Mouse (Mus musculus) G1E (cell line): ENCODE measurements around the gene Ctnnbl1.

Source experiments
- CTCF ChIP-seq: IDR thresholded peaks from 2 replicates; pipeline ENCODE4 v1.5.1; 2012; ENCODE audit warnings: low read depth, low read length, inconsistent platforms, mixed read lengths
- GATA1 ChIP-seq: IDR thresholded peaks from 2 replicates; pipeline ENCODE4 v1.6.1; 2012; ENCODE audit warnings: borderline replicate concordance, low read length, inconsistent platforms, mixed read lengths
- POLR2AphosphoS5 ChIP-seq: IDR thresholded peaks from 2 replicates; pipeline ENCODE4 v1.6.1; 2012; ENCODE audit warnings: low read depth, low read length, inconsistent platforms; ENCODE audit not compliant: insufficient replicate concordance

DNA sequence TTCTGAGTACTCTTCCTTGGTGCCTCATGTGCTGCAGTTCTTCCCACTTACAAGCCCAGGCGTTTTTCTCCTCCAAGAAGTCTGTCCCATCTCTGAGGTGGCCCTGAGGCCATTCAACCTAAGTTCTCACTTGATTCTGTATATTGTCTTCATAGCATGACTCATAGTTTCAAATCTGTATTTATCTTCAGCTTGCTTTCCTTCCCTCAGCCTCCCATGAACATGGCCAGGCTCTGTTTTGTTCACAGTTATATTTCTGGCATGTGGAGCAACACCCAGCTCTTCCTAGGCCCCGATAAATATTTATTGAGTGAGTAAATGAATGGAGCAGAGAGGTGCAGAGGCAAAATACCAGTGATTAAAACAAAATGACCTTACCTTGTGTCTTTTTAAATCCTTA lies 38.8 kb downstream of the Ctnnbl1 start:
- TF ChIP-seq CTCF (no peak), GATA1 (no peak), POLR2AphosphoS5 (no peak)
